Mouse (Mus musculus): ENCODE measurements around the gene Ube2h.

- no peak for TF ChIP-seq CTCF (IDR thresholded peaks at IDR 0.05; ENCODE audit: borderline replicate concordance, insufficient read depth, low read length)
- TF ChIP-seq POLR2A (IDR thresholded peaks at IDR 0.05; ENCODE audit: low read depth, low read length), result no peak
These were observed 75.4 kb downstream of the Ube2h start for GRCm38 (mm10) chr6:30228921-30229320.

Measured in embryonic fibroblast, embryonic 13.5 days (primary cell).